Mouse (Mus musculus) embryonic facial prominence, embryonic 11.5 days (tissue): ENCODE measurements around the gene Dock9. TPM values are rescaled to one million over a fixed set of nuclear protein-coding genes. Genes with fewer than 3 reads are reported as not detected.

Experiments
- ATAC-seq: fragments of 200-750 bp; cut with Nextera tagmentation; replicated peaks from 2 replicates; pipeline ENCODE4 v1.8.0; 2017; ENCODE audit warnings: low read depth; ENCODE audit not compliant: insufficient number of reproducible peaks, low FRiP score, low TSS enrichment
- DNase-seq: peaks from one replicate; pipeline ENCODE4 v3.0.0-alpha.2; 2015; ENCODE audit warnings: low spot score
- H3K27ac ChIP-seq: fragments of 300-500 bp; sonication (generic); replicated peaks from 2 replicates; pipeline ENCODE4 v1.5.1; 2014; ENCODE audit warnings: mild to moderate bottlenecking, low read depth, low read length, control low read depth
- H3K27me3 ChIP-seq: fragments of 300-500 bp; sonication (generic); 2 replicates; pipeline ENCODE4 v1.6.1; 2014; ENCODE audit warnings: mild to moderate bottlenecking, low read length, moderate library complexity, mixed read lengths; ENCODE audit not compliant: control insufficient read depth, insufficient read depth
- H3K36me3 ChIP-seq: fragments of 300-500 bp; sonication (generic); replicated peaks from 2 replicates; pipeline ENCODE4 v1.6.1; 2014; ENCODE audit warnings: low read depth, mild to moderate bottlenecking, low read length, moderate library complexity, mixed read lengths; ENCODE audit not compliant: control insufficient read depth, insufficient read depth
- H3K4me1 ChIP-seq: fragments of 300-500 bp; sonication (generic); 2 replicates; pipeline ENCODE4 v1.6.1; 2014; ENCODE audit warnings: low read length, mixed read lengths; ENCODE audit not compliant: control insufficient read depth, insufficient read depth
- H3K4me2 ChIP-seq: fragments of 300-500 bp; sonication (generic); 2 replicates; pipeline ENCODE4 v1.6.1; 2014; ENCODE audit warnings: low read depth, mild to moderate bottlenecking, control low read depth, low read length, moderate library complexity
- H3K4me3 ChIP-seq: fragments of 300-500 bp; sonication (generic); 2 replicates; pipeline ENCODE4 v1.5.1; 2014; ENCODE audit warnings: low read depth, low read length, control low read depth
- H3K9ac ChIP-seq: fragments of 300-500 bp; sonication (generic); replicated peaks from 2 replicates; pipeline ENCODE4 v1.6.1; 2014; ENCODE audit warnings: mild to moderate bottlenecking, control low read depth, low read length
- H3K9me3 ChIP-seq: fragments of 300-500 bp; sonication (generic); replicated peaks from 2 replicates; pipeline ENCODE4 v1.6.1; 2016; ENCODE audit warnings: mild to moderate bottlenecking, low read length, inconsistent platforms, mixed read lengths; ENCODE audit not compliant: control insufficient read depth
- WGBS: fragments of 180-500 bp; shearing (Covaris S2); extraction: QIAGEN DNeasy Blood & Tissue Kit; methylation state at CpG from one replicate; pipeline ENCODE4 v1.1.7; 2014; 5-methylcytosine and 5-hydroxymethylcytosine counted together
- polyA plus RNA-seq: library from polyadenylated mRNA; unstranded; fragments of >200 nt; fragmentation: Nextera tagmentation; extraction: Ambion mirVana; gene quantifications from 2 replicates; pipeline ENCODE4 v1.2.1, GENCODE M21; 2014

Dock9 gene
- polyA plus RNA-seq, 1 experiment from 2014 or later = 4.9 TPM

GRCm38 (mm10) chr14:121516881-121517280, 280.8 kb downstream of the Dock9 start:
- 75% methylated on average over 5 of the region's 5 CpGs for whole genome bisulfite sequencing

GRCm38 (mm10) chr14:121508929-121509328, 288.7 kb downstream of the Dock9 start:
- Histone ChIP-seq H3K27me3 (peaks cover 20% of the 10 kb centered on the region), H3K9ac (no peak overlapping the region), H3K36me3 (no peaks in the 10 kb centered on the region), H3K27ac (no peak overlapping the region), H3K4me2 (no peak overlapping the region), H3K9me3 (no peaks in the 10 kb centered on the region), H3K4me1 (no peaks in the 10 kb centered on the region), H3K4me3 (no peak overlapping the region)
- ATAC-seq (no peak), DNase-seq (no peak)
- WGBS = 71% methylated on average over 2 of the region's 2 CpGs

More at GRCm38 (mm10) chr14:121516881-121517280, 280.8 kb downstream of the Dock9 start:
- Histone ChIP-seq H3K4me2 (no peak overlapping the region), H3K36me3 (no peaks in the 10 kb centered on the region), H3K9me3 (no peaks in the 10 kb centered on the region), H3K27ac (no peak overlapping the region), H3K9ac (no peak overlapping the region), H3K4me1 (no peaks in the 10 kb centered on the region), H3K4me3 (no peak overlapping the region), H3K27me3 (no peaks in the 10 kb centered on the region)
- ATAC-seq = no peak
- DNase-seq = no peak

- H3K4me3 ChIP-seq = no peak overlapping the region
- no peak overlapping the region for H3K27ac ChIP-seq
- no peak for ATAC-seq
- no peaks in the 10 kb centered on the region for H3K36me3 ChIP-seq
- H3K9ac ChIP-seq = no peak overlapping the region
- no peak overlapping the region for H3K4me2 ChIP-seq
- H3K27me3 ChIP-seq = peaks cover 21% of the 10 kb centered on the region
- WGBS = 11% methylated on average over 6 of the region's 6 CpGs
- no peaks in the 10 kb centered on the region for H3K4me1 ChIP-seq
- no peaks in the 10 kb centered on the region for H3K9me3 ChIP-seq
- DNase-seq = no peak
Measured at GRCm38 (mm10) chr14:121506336-121506735, 291.3 kb downstream of the Dock9 start.

GRCm38 (mm10) chr14:121505485-121505860, 292.2 kb downstream of the Dock9 start:
- Histone ChIP-seq H3K27ac (no peak overlapping the region), H3K27me3 (peaks cover 21% of the 10 kb centered on the region), H3K9ac (no peak overlapping the region), H3K4me3 (no peak overlapping the region), H3K9me3 (no peaks in the 10 kb centered on the region), H3K4me1 (no peaks in the 10 kb centered on the region), H3K36me3 (no peaks in the 10 kb centered on the region), H3K4me2 (no peak overlapping the region)
- DNase-seq (no peak), ATAC-seq (no peak)
- WGBS = 27% methylated on average over 9 of the region's 9 CpGs

GRCm38 (mm10) chr14:121504781-121505484, 292.7 kb downstream of the Dock9 start, which contains the start of gene Slc15a1:
Gene Slc15a1 (minus strand): TSS chr14:121505252.
- Histone ChIP-seq H3K9ac (no peak within 1 kb of the TSS), H3K4me2 (no peak within 1 kb of the TSS; the same call in 1 of the 2 replicates), H3K4me3 (no peak within 1 kb of the TSS), H3K9me3 (no peaks in the 10 kb centered on the region), H3K27me3 (peaks cover 21% of the 10 kb centered on the region), H3K27ac (no peak within 1 kb of the TSS), H3K36me3 (no peaks in the 10 kb centered on the region), H3K4me1 (no peaks in the 10 kb centered on the region)
- no peak for ATAC-seq
- no peak for DNase-seq
- 11% methylated on average over 33 of the region's 33 CpGs for WGBS

- peaks cover 14% of the 10 kb centered on the region for H3K27me3 ChIP-seq
- no peak overlapping the region for H3K4me2 ChIP-seq
- no peak overlapping the region for H3K27ac ChIP-seq
- 83% methylated on average over 2 of the region's 2 CpGs for WGBS
- H3K4me3 ChIP-seq = no peak overlapping the region
- H3K9ac ChIP-seq = no peak overlapping the region
- no peaks in the 10 kb centered on the region for H3K9me3 ChIP-seq
- DNase-seq = no peak
- H3K36me3 ChIP-seq = no peaks in the 10 kb centered on the region
- ATAC-seq = no peak
- no peaks in the 10 kb centered on the region for H3K4me1 ChIP-seq
Measured at GRCm38 (mm10) chr14:121500577-121500976, 297.1 kb downstream of the Dock9 start.

GRCm38 (mm10) chr14:121499769-121500168, 297.9 kb downstream of the Dock9 start:
- DNase-seq = no peak
- Histone ChIP-seq H3K36me3 (no peaks in the 10 kb centered on the region), H3K4me2 (no peak overlapping the region), H3K4me1 (no peaks in the 10 kb centered on the region), H3K9ac (no peak overlapping the region), H3K27ac (no peak overlapping the region), H3K27me3 (peaks cover 8% of the 10 kb centered on the region), H3K4me3 (no peak overlapping the region), H3K9me3 (no peaks in the 10 kb centered on the region)
- WGBS = 64% methylated on average over 1 of the region's 1 CpGs
- ATAC-seq = no peak

GRCm38 (mm10) chr14:121497800-121498199, 299.8 kb downstream of the Dock9 start:
- no peaks in the 10 kb centered on the region for H3K9me3 ChIP-seq
- DNase-seq = no peak
- H3K4me3 ChIP-seq = no peak overlapping the region
- WGBS = 86% methylated on average over 1 of the region's 1 CpGs
- H3K9ac ChIP-seq = no peak overlapping the region
- H3K36me3 ChIP-seq = no peaks in the 10 kb centered on the region
- H3K4me2 ChIP-seq = no peak overlapping the region
- no peak for ATAC-seq
- H3K27me3 ChIP-seq = no peaks in the 10 kb centered on the region
- no peak overlapping the region for H3K27ac ChIP-seq
- no peaks in the 10 kb centered on the region for H3K4me1 ChIP-seq
